Mouse (Mus musculus) midbrain, postnatal 0 days (tissue): Measurements from ENCODE around the gene Dhdds. TPM values are rescaled to one million over a fixed set of nuclear protein-coding genes. Genes with fewer than 3 reads are reported as not detected.

Source experiments
- ATAC-seq: fragments of 200-750 bp; cut with Nextera tagmentation; 2 replicates; pipeline ENCODE4 v1.8.0; 2017; ENCODE audit warnings: moderate number of reproducible peaks, mild to moderate bottlenecking, moderate TSS enrichment, moderate library complexity; ENCODE audit not compliant: low FRiP score
- DNase-seq: peaks from one replicate; pipeline ENCODE4 v3.0.0-alpha.2; 2015; ENCODE audit warnings: low spot score
- H3K27ac ChIP-seq: fragments of 300-500 bp; sonication (generic); 2 replicates; pipeline ENCODE4 v1.5.1; 2014; ENCODE audit warnings: low read depth, mild to moderate bottlenecking, low read length, mixed read lengths
- H3K27me3 ChIP-seq: fragments of 300-500 bp; sonication (generic); 2 replicates; pipeline ENCODE4 v1.6.1; 2014; ENCODE audit warnings: low read length, control low read depth, mixed read lengths; ENCODE audit not compliant: insufficient read depth
- H3K36me3 ChIP-seq: fragments of 300-500 bp; sonication (generic); 2 replicates; pipeline ENCODE4 v1.6.1; 2014; ENCODE audit warnings: low read length, control low read depth, mixed read lengths; ENCODE audit not compliant: insufficient read depth
- H3K4me1 ChIP-seq: fragments of 300-500 bp; sonication (generic); 2 replicates; pipeline ENCODE4 v1.6.1; 2014; ENCODE audit warnings: mild to moderate bottlenecking, control low read depth, antibody characterized with exemption, low read length, mixed read lengths; ENCODE audit not compliant: insufficient read depth
- H3K4me2 ChIP-seq: fragments of 300-500 bp; sonication (generic); 2 replicates; pipeline ENCODE4 v1.6.1; 2014; ENCODE audit warnings: low read depth, mild to moderate bottlenecking, low read length, mixed read lengths; ENCODE audit not compliant: poor library complexity, severe bottlenecking
- H3K4me3 ChIP-seq: fragments of 300-500 bp; sonication (generic); 2 replicates; pipeline ENCODE4 v1.5.1; 2014; ENCODE audit warnings: low read depth, mild to moderate bottlenecking, low read length, moderate library complexity
- H3K9ac ChIP-seq: fragments of 300-500 bp; sonication (generic); replicated peaks from 2 replicates; pipeline ENCODE4 v1.6.1; 2014; ENCODE audit warnings: mild to moderate bottlenecking, low read length, moderate library complexity, mixed read lengths; ENCODE audit not compliant: poor library complexity, severe bottlenecking
- H3K9me3 ChIP-seq: fragments of 300-500 bp; sonication (generic); 2 replicates; pipeline ENCODE4 v1.6.1; 2016; ENCODE audit warnings: low read length, control low read depth
- CTCF ChIP-seq: IDR thresholded peaks from 2 replicates; pipeline ENCODE4 v1.5.1; 2016; ENCODE audit warnings: antibody characterized with exemption, mild to moderate bottlenecking
- WGBS: fragments of 180-500 bp; shearing (Covaris S2); extraction: QIAGEN DNeasy Blood & Tissue Kit; methylation state at CpG from one replicate; pipeline ENCODE4 v1.1.7; 2014; 5-methylcytosine and 5-hydroxymethylcytosine counted together
- polyA plus RNA-seq: library from polyadenylated mRNA; unstranded; fragments of >200 nt; fragmentation: Nextera tagmentation; extraction: Ambion mirVana; gene quantifications from 2 replicates; pipeline ENCODE4 v1.2.1, GENCODE M21; 2015
- total RNA-seq: library from RNA; depleted of rRNA; stranded (reverse); fragments of >200 nt; gene quantifications from 2 replicates; pipeline ENCODE4 v1.2.3, GENCODE M21; 2014

The Dhdds gene
- total and polyA plus RNA-seq, 2 experiments from 2014 or later: 38.3 to 46.2 TPM

DNA sequence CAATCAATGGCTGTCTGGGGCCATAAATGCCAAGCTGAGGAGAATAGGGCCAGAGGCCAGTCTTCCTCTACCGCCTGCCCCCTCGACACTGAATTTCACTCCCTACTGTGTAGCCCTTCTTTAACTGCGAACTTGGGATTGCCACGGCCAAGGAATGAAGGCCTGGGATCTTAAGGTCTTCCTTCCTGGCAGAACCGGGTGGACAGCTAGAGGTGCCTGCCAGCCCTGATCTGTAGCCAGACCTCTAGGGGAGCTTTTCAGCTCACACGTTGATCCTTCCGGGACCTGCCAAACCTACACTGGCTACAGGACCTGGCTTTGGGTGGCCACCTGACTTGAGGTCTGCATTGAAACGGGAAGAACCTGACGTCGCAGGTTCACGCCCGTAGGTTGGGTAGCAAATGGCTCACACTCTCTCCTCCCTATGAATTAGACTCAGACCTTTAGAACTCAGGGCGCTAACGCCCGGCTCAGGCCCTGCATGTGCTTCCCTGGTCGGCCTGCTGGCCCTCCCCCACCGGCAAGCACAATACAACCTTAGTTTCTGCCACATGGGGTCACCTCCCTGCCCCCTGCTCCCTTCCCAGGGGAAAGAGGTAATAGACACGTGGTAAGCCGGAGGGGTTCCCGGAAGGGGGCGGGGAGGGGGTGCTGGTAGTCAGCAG is 16.6 kb upstream of the Dhdds start:
- 7% methylated on average over 21 of the region's 21 CpGs for WGBS
- ATAC-seq (no peak), DNase-seq (no peak)
- peak overlapping the region; percentile 70 for H3K4me2 ChIP-seq
- peak overlapping the region; percentile 36 for H3K4me3 ChIP-seq
- H3K27ac ChIP-seq: no peak overlapping the region
- TF ChIP-seq CTCF: no peak
- H3K9me3 ChIP-seq: no peaks in the 10 kb centered on the region
- no peaks in the 10 kb centered on the region for H3K36me3 ChIP-seq
- H3K9ac ChIP-seq: no peak overlapping the region
- H3K4me1 ChIP-seq: peaks cover 8% of the 10 kb centered on the region
- H3K27me3 ChIP-seq: peaks cover 18% of the 10 kb centered on the region

- no peak for DNase-seq
- peaks cover 8% of the 10 kb centered on the region for H3K4me1 ChIP-seq
- no peaks in the 10 kb centered on the region for H3K9me3 ChIP-seq
- no peak overlapping the region for H3K27ac ChIP-seq
- H3K9ac ChIP-seq: no peak overlapping the region
- no peaks in the 10 kb centered on the region for H3K36me3 ChIP-seq
- H3K27me3 ChIP-seq: peaks cover 18% of the 10 kb centered on the region
- no peak overlapping the region for H3K4me3 ChIP-seq
- 5% methylated on average over 8 of the region's 8 CpGs for WGBS
- no peak overlapping the region for H3K4me2 ChIP-seq
- no peak for TF ChIP-seq CTCF
- ATAC-seq: no peak
Measured at GRCm38 (mm10) chr4:134016767-134017166, 16.0 kb upstream of the Dhdds start.

DNA sequence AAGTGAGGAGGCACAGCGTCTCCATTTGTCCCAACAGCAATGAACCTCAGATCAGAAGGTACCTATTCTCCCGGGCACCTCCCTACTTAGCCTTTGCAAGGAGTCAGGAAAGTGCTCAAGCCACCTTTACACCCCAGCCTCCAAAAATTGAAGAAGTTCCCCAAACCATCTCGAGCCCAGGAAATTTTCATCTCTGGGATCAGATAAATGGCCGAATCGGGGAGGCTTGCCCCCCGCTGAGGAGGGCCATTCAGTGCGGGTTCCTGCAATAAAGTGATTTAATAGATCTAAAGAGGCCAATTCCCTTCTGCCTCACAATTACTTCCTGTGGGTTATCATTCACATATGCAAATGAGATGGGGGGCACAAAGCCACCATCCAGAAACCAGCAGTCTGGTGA is 15.5 kb upstream of the Dhdds start:
- DNase-seq (no peak), ATAC-seq (no peak)
- no peak overlapping the region for H3K27ac ChIP-seq

DNA sequence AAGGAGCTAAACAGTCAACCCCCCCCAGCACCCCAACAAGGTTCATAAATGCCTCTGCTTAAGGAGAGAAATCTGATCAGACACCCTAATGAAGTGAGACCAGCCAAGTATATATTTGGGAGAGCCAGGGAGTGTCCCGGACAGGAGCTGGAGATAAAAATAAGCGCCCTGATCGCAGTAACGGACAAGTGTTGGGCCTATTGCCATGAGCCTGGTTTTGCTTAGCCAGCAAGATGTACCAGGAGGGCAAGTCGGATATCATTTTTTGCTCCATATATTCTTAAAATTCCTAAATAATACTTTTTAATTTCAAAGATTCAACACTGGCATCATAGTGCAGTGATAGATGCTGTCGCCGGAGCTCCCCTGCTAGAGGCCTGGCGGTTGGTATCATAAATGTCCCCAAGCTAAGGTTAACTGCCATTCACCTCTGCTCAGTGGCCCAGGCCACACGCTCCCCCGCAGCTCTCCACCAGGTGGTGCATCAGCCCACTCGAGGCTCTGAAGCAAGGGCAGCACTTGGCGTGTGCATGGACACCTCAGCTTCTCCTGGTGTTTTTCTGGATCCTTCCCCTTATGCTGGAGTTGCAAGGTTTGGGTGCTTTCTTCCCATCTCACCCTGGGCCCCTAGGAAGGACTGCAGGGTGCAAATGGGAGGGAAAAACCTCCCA is 12.3 kb upstream of the Dhdds start:
- Histone ChIP-seq H3K4me2 (no peak overlapping the region), H3K9me3 (no peaks in the 10 kb centered on the region), H3K36me3 (no peaks in the 10 kb centered on the region), H3K4me1 (peaks cover 3% of the 10 kb centered on the region; the same call in 1 of the 2 replicates), H3K9ac (no peak overlapping the region), H3K27me3 (peaks cover 13% of the 10 kb centered on the region), H3K4me3 (no peak overlapping the region), H3K27ac (no peak overlapping the region)
- DNase-seq (no peak), ATAC-seq (no peak)
- peak; percentile 78 for TF ChIP-seq CTCF
- 53% methylated on average over 12 of the region's 12 CpGs for WGBS

More for the DNA sequence above, 15.5 kb upstream of the Dhdds start:
- Histone ChIP-seq H3K9me3 (no peaks in the 10 kb centered on the region), H3K9ac (no peak overlapping the region), H3K27me3 (peaks cover 18% of the 10 kb centered on the region), H3K4me1 (peaks cover 8% of the 10 kb centered on the region), H3K4me2 (no peak overlapping the region), H3K4me3 (no peak overlapping the region), H3K36me3 (no peaks in the 10 kb centered on the region)
- no peak for TF ChIP-seq CTCF
- WGBS: 9% methylated on average over 7 of the region's 7 CpGs

- H3K27me3 ChIP-seq: peaks cover under 1% of the 10 kb centered on the region; the same call in 1 of the 2 replicates
- H3K27ac ChIP-seq: no peak overlapping the region
- no peak for DNase-seq
- 10% methylated on average over 16 of the region's 16 CpGs for WGBS
- no peak for TF ChIP-seq CTCF
- no peak overlapping the region for H3K4me2 ChIP-seq
- ATAC-seq: no peak
- H3K4me3 ChIP-seq: no peak overlapping the region
- no peaks in the 10 kb centered on the region for H3K9me3 ChIP-seq
- no peak overlapping the region for H3K9ac ChIP-seq
- H3K36me3 ChIP-seq: no peaks in the 10 kb centered on the region
- H3K4me1 ChIP-seq: no peaks in the 10 kb centered on the region
Measured at GRCm38 (mm10) chr4:134011450-134012414, 11.0 kb upstream of the Dhdds start.
